ENCODE assay signal across 14 mouse cellular contexts in genomic region chr4:149403037-149403436, GRCm38 (mm10). TPM values are rescaled to one million over a fixed set of nuclear protein-coding genes. Genes with fewer than 3 reads are reported as not detected.
DNase-seq lines count a peak whose midpoint lies in the region; ATAC-seq and TF ChIP-seq lines count a peak whose summit lies in the region.
"Had no signal": no experiment of that assay in that cellular context is flagged by ENCODE, and none has a peak within 500 bp of the region (broad histone marks: within the 10 kb centered on the region; RNA-seq: fewer than 3 reads in every experiment).

No protein-coding gene starts in this region.

- H3K4me1 ChIP-seq in kidney, embryonic 15.5 days, result peaks cover 63% of the 10 kb centered on the region
- H3K4me1 ChIP-seq in kidney, adult 2 months (ENCODE audit: control insufficient read depth, insufficient read depth, low read length), result peaks cover 57% of the 10 kb centered on the region
- H3K4me1 ChIP-seq in CH12.LX (ENCODE audit: control insufficient read depth in 1 of 2, insufficient read depth in 2 of 2), result peaks cover 51 to 87% of the 10 kb centered on the region in 2 experiments
- H3K4me1 ChIP-seq in embryonic facial prominence, embryonic 13.5 days, result peaks cover 66% of the 10 kb centered on the region
- H3K4me1 ChIP-seq in limb, embryonic 14.5 days (ENCODE audit: control insufficient read depth, insufficient read depth, low read length), result peaks cover 30% of the 10 kb centered on the region

- 0 out of 2 replicates have a peak overlapping the region, but pooled peaks have one; percentile 27 for H3K27ac ChIP-seq in kidney, embryonic 15.5 days
- H3K27ac ChIP-seq in kidney, adult 2 months (ENCODE audit: insufficient read depth, low read depth, low read length), result no peak overlapping the region
- no peak overlapping the region for H3K27ac ChIP-seq in CH12.LX (ENCODE audit: insufficient read depth, low read depth)
- peak overlapping the region; percentile 24 for H3K27ac ChIP-seq in embryonic facial prominence, embryonic 13.5 days
- no peak overlapping the region for H3K27ac ChIP-seq in limb, embryonic 14.5 days (replicated peaks; ENCODE audit: low read depth, low read length)
- no peak overlapping the region for H3K27ac ChIP-seq in left cerebral cortex, adult 2 months
- H3K27ac ChIP-seq: kidney, postnatal 0 days; liver, embryonic 15.5 days had no signal

- peaks cover 52% of the 10 kb centered on the region for H3K79me2 ChIP-seq in CH12.LX (replicated peaks; ENCODE audit: control insufficient read depth, extremely low read depth, insufficient read depth, poor library complexity, severe bottlenecking)

- intact Hi-C loops in left cerebral cortex, adult 2 months (cut with DNase I), result no loop called here

- no peak overlapping the region for H3K9ac ChIP-seq in kidney, embryonic 15.5 days
- peak overlapping the region; percentile 29; the same call in 1 of the 2 replicates for H3K9ac ChIP-seq in CH12.LX (ENCODE audit: insufficient read depth, low read depth)
- H3K9ac ChIP-seq in embryonic facial prominence, embryonic 13.5 days, result no peak overlapping the region
- H3K9ac ChIP-seq in limb, embryonic 14.5 days (ENCODE audit: low read depth, low read length, severe bottlenecking), result no peak overlapping the region
- H3K9ac ChIP-seq: liver, embryonic 15.5 days had no signal

- no peak; the same call in none of the 2 replicates for TF ChIP-seq RAD21 in CH12.LX (IDR thresholded peaks at IDR 0.05; ENCODE audit: low read depth, low read length)

- 18% methylated on average over 6 of the region's 6 CpGs for WGBS in kidney, embryonic 15.5 days
- 30% methylated on average over 6 of the region's 6 CpGs for WGBS in kidney, adult 2 months
- 8% methylated on average over 6 of the region's 6 CpGs for WGBS in embryonic facial prominence, embryonic 13.5 days
- 11% methylated on average over 6 of the region's 6 CpGs for WGBS in limb, embryonic 14.5 days

- in situ Hi-C loops in CH12.LX (cut with MboI; ENCODE audit: low pct_ligation_motif_present, low pct_unique_long_range_greater_than_20kb, low sequenced_read_pairs), result no loop called here

- DNase-seq in kidney, adult 2 months, result no peak
- DNase-seq in CH12.LX (ENCODE audit: extremely low read depth) (peak; percentile 92), MN1 (ENCODE audit: low spot score) (no peak)
- no peak for DNase-seq in limb, embryonic 14.5 days (ENCODE audit: low spot score)
- no peak for DNase-seq in left cerebral cortex, adult 2 months (ENCODE audit: extremely low spot score in 1 of 2, low spot score in 2 of 2)
- DNase-seq: cerebellum, adult 9-10 months; thymus, postnatal 4 days had no signal

- no peaks in the 10 kb centered on the region for H3K27me3 ChIP-seq in kidney, embryonic 15.5 days
- no peaks in the 10 kb centered on the region for H3K27me3 ChIP-seq in kidney, adult 2 months (replicated peaks; ENCODE audit: control insufficient read depth, insufficient read depth, low read length)
- H3K27me3 ChIP-seq in CH12.LX (replicated peaks), result no peaks in the 10 kb centered on the region
- H3K27me3 ChIP-seq in embryonic facial prominence, embryonic 13.5 days, result no peaks in the 10 kb centered on the region
- H3K27me3 ChIP-seq in limb, embryonic 14.5 days (ENCODE audit: control insufficient read depth, insufficient read depth, low read length), result no peaks in the 10 kb centered on the region
- H3K27me3 ChIP-seq: liver, embryonic 15.5 days had no signal

- TF ChIP-seq POLR2A in kidney, adult 2 months (IDR thresholded peaks at IDR 0.05; ENCODE audit: low read depth, low read length), result no peak
- TF ChIP-seq POLR2A in CH12.LX (IDR thresholded peaks at IDR 0.05; ENCODE audit: low read depth, low read length), result 0 out of 2 replicates have a peak, but pooled peaks have one; percentile 24
- TF ChIP-seq POLR2A in limb, embryonic 14.5 days (IDR thresholded peaks at IDR 0.05; ENCODE audit: borderline replicate concordance, extremely low read depth, insufficient read depth, insufficient read length), result no peak

- TF ChIP-seq CTCF in kidney, adult 2 months (conservative IDR thresholded peaks at IDR 0.05; ENCODE audit: insufficient read depth, insufficient read length, low read depth, low read length), result no peak
- no peak for TF ChIP-seq CTCF in CH12.LX (conservative IDR thresholded peaks at IDR 0.05 in 1 of 2, IDR thresholded peaks at IDR 0.05 in 1 of 2; ENCODE audit: low read depth in 2 of 2, low read length in 2 of 2)
- TF ChIP-seq CTCF in left cerebral cortex, adult 2 months (IDR thresholded peaks at IDR 0.05), result no peak

- H3K9me3 ChIP-seq in kidney, embryonic 15.5 days (replicated peaks), result no peaks in the 10 kb centered on the region
- H3K9me3 ChIP-seq in CH12.LX (replicated peaks; ENCODE audit: low read length), result no peaks in the 10 kb centered on the region
- H3K9me3 ChIP-seq in embryonic facial prominence, embryonic 13.5 days, result no peaks in the 10 kb centered on the region
- H3K9me3 ChIP-seq in limb, embryonic 14.5 days (ENCODE audit: control insufficient read depth, low read length), result no peaks in the 10 kb centered on the region
- H3K9me3 ChIP-seq: liver, embryonic 15.5 days had no signal

- dilution Hi-C loops in CH12.LX (cut with MboI; ENCODE audit: extremely low pct_ligation_motif_present, extremely low pct_unique_long_range_greater_than_20kb, low sequenced_read_pairs), result no loop called here

- peak; percentile 77 for TF ChIP-seq EP300 in CH12.LX (IDR thresholded peaks at IDR 0.05; ENCODE audit: low read length)

- H3K4me2 ChIP-seq in kidney, embryonic 15.5 days, result 0 out of 2 replicates have a peak overlapping the region, but pooled peaks have one; percentile 12
- peak overlapping the region; percentile 83 for H3K4me2 ChIP-seq in CH12.LX (ENCODE audit: insufficient read depth, low read depth, poor library complexity, severe bottlenecking)
- peak overlapping the region; percentile 38 for H3K4me2 ChIP-seq in embryonic facial prominence, embryonic 13.5 days
- H3K4me2 ChIP-seq in limb, embryonic 14.5 days (replicated peaks; ENCODE audit: low read depth, low read length, severe bottlenecking), result 0 out of 2 replicates have a peak overlapping the region, but pooled peaks have one; percentile 15
- H3K4me2 ChIP-seq: liver, embryonic 15.5 days had no signal

- H3K36me3 ChIP-seq in kidney, embryonic 15.5 days, result peaks cover 11% of the 10 kb centered on the region
- H3K36me3 ChIP-seq in kidney, adult 2 months (ENCODE audit: control insufficient read depth, insufficient read depth, low read length), result no peaks in the 10 kb centered on the region
- peaks cover 5 to 38% of the 10 kb centered on the region in 2 experiments for H3K36me3 ChIP-seq in CH12.LX (replicated peaks in 1 of 2; ENCODE audit: control insufficient read depth in 1 of 2, insufficient read depth in 1 of 2, low read length in 1 of 2)
- peaks cover 10% of the 10 kb centered on the region for H3K36me3 ChIP-seq in embryonic facial prominence, embryonic 13.5 days
- H3K36me3 ChIP-seq in limb, embryonic 14.5 days (ENCODE audit: control insufficient read depth, insufficient read depth, low read length), result peaks cover 12% of the 10 kb centered on the region

- no peak for ATAC-seq in kidney, embryonic 15.5 days (replicated peaks; ENCODE audit: low FRiP score)
- no peak for ATAC-seq in embryonic facial prominence, embryonic 13.5 days (ENCODE audit: insufficient number of reproducible peaks, insufficient read depth, low FRiP score, low TSS enrichment, low read depth)
- peak; percentile 51; the same call in 1 of the 2 replicates for ATAC-seq in limb, embryonic 14.5 days (ENCODE audit: low FRiP score, low read depth)

- H3K4me3 ChIP-seq in kidney, embryonic 15.5 days (replicated peaks), result no peak overlapping the region
- no peak overlapping the region for H3K4me3 ChIP-seq in kidney, adult 2 months (ENCODE audit: insufficient read depth, low read depth, low read length)
- H3K4me3 ChIP-seq in CH12.LX (replicated peaks in 1 of 3; ENCODE audit: low read depth in 2 of 3, low read length in 2 of 3, poor library complexity in 1 of 3), result peak overlapping the region in 1 of 3 experiments; percentile 22
- H3K4me3 ChIP-seq in embryonic facial prominence, embryonic 13.5 days, result no peak overlapping the region
- H3K4me3 ChIP-seq in limb, embryonic 14.5 days (replicated peaks; ENCODE audit: low read length), result no peak overlapping the region
- no peak overlapping the region for H3K4me3 ChIP-seq in left cerebral cortex, adult 2 months
- H3K4me3 ChIP-seq: liver, embryonic 15.5 days had no signal

TF ChIP-seq in CH12.LX, 34 proteins besides CTCF, POLR2A, EP300 and RAD21 (continues in another document):
- no peak for TF ChIP-seq USF2 (conservative IDR thresholded peaks at IDR 0.05; ENCODE audit: low read depth, low read length)
- no peak for TF ChIP-seq PAX5 (IDR thresholded peaks at IDR 0.05; ENCODE audit: low read length)
- peak; percentile 92 for TF ChIP-seq MEF2A (IDR thresholded peaks at IDR 0.05; ENCODE audit: borderline replicate concordance, low read depth, low read length)
- peak; percentile 65 for TF ChIP-seq NELFE (IDR thresholded peaks at IDR 0.05; ENCODE audit: low read depth, low read length)
- no peak for TF ChIP-seq USF1 (IDR thresholded peaks at IDR 0.05; ENCODE audit: low read depth, low read length)
- TF ChIP-seq MXI1 (IDR thresholded peaks at IDR 0.05; ENCODE audit: low read depth, low read length), result peak; percentile 91
- TF ChIP-seq IRF4 (IDR thresholded peaks at IDR 0.05; ENCODE audit: low read depth, low read length), result peak; percentile 78
- no peak for TF ChIP-seq JUND (conservative IDR thresholded peaks at IDR 0.05; ENCODE audit: low read depth, low read length)

RNA-seq across cellular contexts. Expression of gene Ube4b, which starts 23.5 kb away (rescaled TPM):
- 48.1 and 49.6 TPM in 2 replicates for polyA plus RNA-seq in kidney, embryonic 15.5 days (2015; fragmentation: Nextera tagmentation; extraction: Ambion mirVana)
- 49.5 and 56.5 TPM in 2 replicates for polyA plus RNA-seq in kidney, adult 2 months (2012; rRNA removed)
- 35.3 and 41.6 TPM in 2 replicates for total RNA-seq in CH12.LX (2012; rRNA removed)
- total RNA-seq in CH12.LX (2014; rRNA removed), result 13.1 and 14.3 TPM in 2 replicates
- 47.9 and 60.0 TPM in 2 replicates for polyA plus RNA-seq in CH12.LX (2012; ENCODE audit: insufficient read length, low read depth)
- polyA plus RNA-seq in embryonic facial prominence, embryonic 13.5 days (2015; fragmentation: Nextera tagmentation; extraction: Ambion mirVana), result 48.7 and 49.4 TPM in 2 replicates
- 82.1 and 95.0 TPM in 2 replicates for polyA plus RNA-seq in limb, embryonic 14.5 days (2012; rRNA removed)
- polyA plus RNA-seq in limb, embryonic 14.5 days (2014; fragmentation: Nextera tagmentation; extraction: Ambion mirVana), result 39.8 and 45.1 TPM in 2 replicates
- total RNA-seq in left cerebral cortex, adult 2 months (2021), result 100 to 1,000 TPM; 110 TPM

RNA-seq across cellular contexts. Expression of gene Rbp7, which starts 51.7 kb away (rescaled TPM):
- polyA plus RNA-seq in kidney, embryonic 15.5 days (2015; fragmentation: Nextera tagmentation; extraction: Ambion mirVana), result 0.77 and 0.90 TPM in 2 replicates
- polyA plus RNA-seq in kidney, adult 2 months (2012; rRNA removed), result 2.0 and 2.9 TPM in 2 replicates
- not detected in 2 replicates for total RNA-seq in CH12.LX (2012; rRNA removed)
- not detected in 2 replicates for total RNA-seq in CH12.LX (2014; rRNA removed)
- not detected in 2 replicates for polyA plus RNA-seq in CH12.LX (2012; ENCODE audit: insufficient read length, low read depth)
- 0.52 TPM in 1 of 2 replicates, not detected in the other for polyA plus RNA-seq in embryonic facial prominence, embryonic 13.5 days (2015; fragmentation: Nextera tagmentation; extraction: Ambion mirVana)
- 0.11 TPM in 1 of 2 replicates, not detected in the other for polyA plus RNA-seq in limb, embryonic 14.5 days (2012; rRNA removed)
- 0.89 and 1.4 TPM in 2 replicates for polyA plus RNA-seq in limb, embryonic 14.5 days (2014; fragmentation: Nextera tagmentation; extraction: Ambion mirVana)
- total RNA-seq in left cerebral cortex, adult 2 months (2021), result not detected
- total RNA-seq: hematopoietic stem cell, adult 5-6 weeks; megakaryocyte, adult 5-6 weeks; monocyte, adult 5-6 weeks had no signal
- polyA plus RNA-seq: liver, embryonic 15.5 days had no signal

Comparison
In these comparisons a context has a peak if more than half of its experiments do, and no peak if none do; other contexts are left out.
1. H3K27ac ChIP-seq: peak in kidney, embryonic 15.5 days (single experiment) and embryonic facial prominence, embryonic 13.5 days (single experiment); none in kidney, adult 2 months (single experiment), CH12.LX (single experiment), limb, embryonic 14.5 days (single experiment) and left cerebral cortex, adult 2 months (single experiment).
2. H3K4me2 ChIP-seq: peak in every context shown above with its lines; median percentile 83 in CH12.LX; 38 in embryonic facial prominence, embryonic 13.5 days; 15 in limb, embryonic 14.5 days; 12 in kidney, embryonic 15.5 days.